Mouse (Mus musculus) C2C12 (cell line): ENCODE data around the gene Vmn2r11.
"Not testable (repeated sequence)": the region's sequence is repeated elsewhere in the genome, so short reads cannot be mapped to it uniquely, and the experiment has no call there.

ENCODE experiments used
- CTCF ChIP-seq: IDR thresholded peaks from one replicate; pipeline ENCODE4 v1.5.1; 2011; ENCODE audit not compliant: control insufficient read depth, insufficient read depth, insufficient read length
- MYOD1 ChIP-seq: IDR thresholded peaks from one replicate; pipeline ENCODE4 v1.6.1; 2011; ENCODE audit warnings: low read depth; ENCODE audit not compliant: control insufficient read depth, insufficient read length
- MYOG ChIP-seq: IDR thresholded peaks from one replicate; pipeline ENCODE4 v1.6.1; 2011; ENCODE audit not compliant: control insufficient read depth, insufficient read length; ENCODE audit errors: extremely low read depth
- USF1 ChIP-seq: IDR thresholded peaks from one replicate; pipeline ENCODE4 v1.6.1; 2011; ENCODE audit warnings: low read depth, mild to moderate bottlenecking, control low read depth, moderate library complexity

DNA sequence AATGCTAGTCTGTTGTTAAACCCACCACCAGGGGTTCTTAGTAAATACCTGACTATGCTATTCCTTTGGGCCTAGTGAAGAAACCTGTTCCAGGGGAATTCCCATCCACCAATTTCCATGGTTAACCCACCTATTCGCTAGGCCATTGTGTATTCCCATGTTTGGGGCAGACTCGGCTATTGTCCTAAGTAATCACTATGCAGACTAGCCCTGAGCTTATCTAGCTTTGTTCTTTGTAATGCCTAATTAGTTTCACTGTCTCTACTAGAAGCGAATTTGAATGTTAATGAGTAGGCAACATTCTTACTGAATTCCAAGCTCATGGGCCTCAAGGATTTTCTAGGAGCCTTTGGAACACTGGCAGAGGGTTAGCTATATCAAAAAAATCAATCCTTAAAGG lies 37.1 kb upstream of the Vmn2r11 start:
- TF ChIP-seq USF1, CTCF, MYOG, MYOD1: not testable (repeated sequence)
